In genomic region chr4:57335000-57335666, GRCm38 (mm10) we compare ENCODE assay signal across 33 mouse cellular contexts. TPM values are rescaled to one million over a fixed set of nuclear protein-coding genes. Genes with fewer than 3 reads are reported as not detected.
DNase-seq lines count a peak whose midpoint lies in the region; ATAC-seq and TF ChIP-seq lines count a peak whose summit lies in the region.
"Had no signal": no experiment of that assay in that cellular context is flagged by ENCODE, and none has a peak within 500 bp of the region (broad histone marks: within the 10 kb centered on the region; RNA-seq: fewer than 3 reads in every experiment).

No protein-coding gene starts in this region.

- peak; percentile 7 for DNase-seq in hindbrain, embryonic 11.5 days (ENCODE audit: low spot score)
- DNase-seq in hindbrain, embryonic 10.5 days (ENCODE audit: low spot score): no peak
- DNase-seq in A20 (ENCODE audit: low read depth, low spot score): peak; percentile 46
- DNase-seq in ZHBTc4 (ENCODE audit: low read depth, low spot score): peak; percentile 27
- DNase-seq in thymus, adult 18-20 months: no peak
- no peak for DNase-seq in left cerebral cortex, adult 2 months (ENCODE audit: extremely low spot score in 1 of 2, low spot score in 2 of 2)
- DNase-seq: adrenal gland, adult 8-10 months; cerebellum, adult 11-12 months; cerebellum, adult 9-11 months; gastrocnemius, adult 2 months; gastrocnemius, postnatal 36 days; heart, adult 18-20 months; heart, postnatal 10 days; kidney, adult 9 months; kidney, postnatal 10 days; layer of hippocampus, adult 9-11 months; liver; lung, adult 2 months; lung, postnatal 10 days; midbrain, embryonic 14.5 days; retina, postnatal 1 day; right cerebral cortex, postnatal 14 days; thymus, adult 2 months; thymus, postnatal 36 days had no signal

- no peak overlapping the region for H3K4me2 ChIP-seq in hindbrain, embryonic 11.5 days (replicated peaks; ENCODE audit: low read depth, low read length)
- H3K4me2 ChIP-seq in neural tube, embryonic 13.5 days: no peak overlapping the region
- H3K4me2 ChIP-seq: embryonic facial prominence, embryonic 12.5 days; forebrain, embryonic 15.5 days; heart, embryonic 13.5 days; stomach, embryonic 15.5 days had no signal

- intact Hi-C loops in left cerebral cortex, adult 2 months (cut with DNase I): no loop called here

- no peaks in the 10 kb centered on the region for H3K27me3 ChIP-seq in hindbrain, embryonic 11.5 days (ENCODE audit: control insufficient read depth, insufficient read depth, low read length)
- no peaks in the 10 kb centered on the region for H3K27me3 ChIP-seq in hindbrain, embryonic 10.5 days (ENCODE audit: insufficient read depth, poor library complexity, severe bottlenecking)
- no peaks in the 10 kb centered on the region for H3K27me3 ChIP-seq in neural tube, embryonic 13.5 days
- H3K27me3 ChIP-seq: embryonic facial prominence, embryonic 12.5 days; forebrain, embryonic 15.5 days; heart, embryonic 13.5 days; stomach, embryonic 15.5 days had no signal

- H3K36me3 ChIP-seq in hindbrain, embryonic 11.5 days (ENCODE audit: control insufficient read depth, insufficient read depth, low read length): no peaks in the 10 kb centered on the region
- no peaks in the 10 kb centered on the region for H3K36me3 ChIP-seq in hindbrain, embryonic 10.5 days
- no peaks in the 10 kb centered on the region for H3K36me3 ChIP-seq in neural tube, embryonic 13.5 days
- H3K36me3 ChIP-seq: embryonic facial prominence, embryonic 12.5 days; forebrain, embryonic 15.5 days; heart, embryonic 13.5 days; stomach, embryonic 15.5 days had no signal

- H3K9me3 ChIP-seq in hindbrain, embryonic 11.5 days (ENCODE audit: control insufficient read depth, low read length): no peaks in the 10 kb centered on the region
- peaks cover 2% of the 10 kb centered on the region; the same call in 1 of the 2 replicates for H3K9me3 ChIP-seq in hindbrain, embryonic 10.5 days
- no peaks in the 10 kb centered on the region for H3K9me3 ChIP-seq in neural tube, embryonic 13.5 days
- H3K9me3 ChIP-seq: embryonic facial prominence, embryonic 12.5 days; forebrain, embryonic 15.5 days; heart, embryonic 13.5 days; stomach, embryonic 15.5 days had no signal

- TF ChIP-seq CTCF in left cerebral cortex, adult 2 months (IDR thresholded peaks at IDR 0.05): no peak

- 37% methylated on average over 9 of the region's 9 CpGs for WGBS in hindbrain, embryonic 11.5 days
- 56% methylated on average over 9 of the region's 9 CpGs for WGBS in hindbrain, embryonic 10.5 days
- 15% methylated on average over 9 of the region's 9 CpGs for WGBS in neural tube, embryonic 13.5 days

- no peak overlapping the region for H3K27ac ChIP-seq in hindbrain, embryonic 11.5 days (ENCODE audit: low read depth, low read length)
- H3K27ac ChIP-seq in hindbrain, embryonic 10.5 days: no peak overlapping the region
- 0 out of 2 replicates have a peak overlapping the region, but pooled peaks have one; percentile 28 for H3K27ac ChIP-seq in neural tube, embryonic 13.5 days (replicated peaks)
- no peak overlapping the region for H3K27ac ChIP-seq in left cerebral cortex, adult 2 months
- H3K27ac ChIP-seq: embryonic facial prominence, embryonic 12.5 days; forebrain, embryonic 15.5 days; gastrocnemius, adult 2 months; heart, embryonic 13.5 days; liver, embryonic 14.5 days; macrophage; stomach, embryonic 15.5 days had no signal

- ATAC-seq in hindbrain, embryonic 11.5 days (ENCODE audit: low FRiP score): no peak
- ATAC-seq in neural tube, embryonic 13.5 days (ENCODE audit: low read depth): peak; percentile 71
- ATAC-seq: CD4-positive, CD25-positive, alpha-beta regulatory T cell, adult 4 months; forebrain, embryonic 15.5 days; intestine, embryonic 16.5 days had no signal

- H3K4me1 ChIP-seq in hindbrain, embryonic 11.5 days (replicated peaks; ENCODE audit: control insufficient read depth, insufficient read depth, low read length): no peaks in the 10 kb centered on the region
- no peaks in the 10 kb centered on the region for H3K4me1 ChIP-seq in hindbrain, embryonic 10.5 days (replicated peaks)
- no peaks in the 10 kb centered on the region for H3K4me1 ChIP-seq in neural tube, embryonic 13.5 days (replicated peaks)
- H3K4me1 ChIP-seq: embryonic facial prominence, embryonic 12.5 days; forebrain, embryonic 15.5 days; heart, embryonic 13.5 days; stomach, embryonic 15.5 days had no signal

- no peak overlapping the region for H3K9ac ChIP-seq in hindbrain, embryonic 11.5 days (ENCODE audit: low read depth, low read length)
- H3K9ac ChIP-seq in neural tube, embryonic 13.5 days: no peak overlapping the region
- H3K9ac ChIP-seq: embryonic facial prominence, embryonic 12.5 days; forebrain, embryonic 15.5 days; heart, embryonic 13.5 days; liver, embryonic 14.5 days; stomach, embryonic 15.5 days had no signal

- H3K4me3 ChIP-seq in hindbrain, embryonic 11.5 days (ENCODE audit: low read depth, low read length): no peak overlapping the region
- H3K4me3 ChIP-seq in hindbrain, embryonic 10.5 days: no peak overlapping the region
- no peak overlapping the region for H3K4me3 ChIP-seq in neural tube, embryonic 13.5 days
- no peak overlapping the region for H3K4me3 ChIP-seq in left cerebral cortex, adult 2 months
- H3K4me3 ChIP-seq: embryonic facial prominence, embryonic 12.5 days; forebrain, embryonic 15.5 days; gastrocnemius, adult 2 months; heart, embryonic 13.5 days; stomach, embryonic 15.5 days had no signal

RNA-seq across cellular contexts. Expression of gene Ptpn3, which starts 33.5 kb away (rescaled TPM):
- 1.9 and 3.4 TPM in 2 replicates for polyA plus RNA-seq in hindbrain, embryonic 11.5 days (2014; fragmentation: Nextera tagmentation; extraction: Ambion mirVana)
- 1.3 and 1.6 TPM in 2 replicates for polyA plus RNA-seq in hindbrain, embryonic 10.5 days (2016; fragmentation: Nextera tagmentation; extraction: Ambion mirVana)
- 6.9 and 7.7 TPM in 2 replicates for polyA plus RNA-seq in neural tube, embryonic 13.5 days (2015; fragmentation: Nextera tagmentation; extraction: Ambion mirVana)
- 10 to 100 TPM; 68.4 to 77.7 TPM for total RNA-seq in left cerebral cortex, adult 2 months (2021)

Comparison
In these comparisons a context has a peak if more than half of its experiments do, and no peak if none do; other contexts are left out.
1. DNase-seq: peak in hindbrain, embryonic 11.5 days (single experiment), A20 (single experiment) and ZHBTc4 (single experiment); none in hindbrain, embryonic 10.5 days (single experiment), thymus, adult 18-20 months (0 of 2) and left cerebral cortex, adult 2 months (0 of 2).